ENCODE assay signal across 8 mouse cellular contexts in the genomic region with DNA sequence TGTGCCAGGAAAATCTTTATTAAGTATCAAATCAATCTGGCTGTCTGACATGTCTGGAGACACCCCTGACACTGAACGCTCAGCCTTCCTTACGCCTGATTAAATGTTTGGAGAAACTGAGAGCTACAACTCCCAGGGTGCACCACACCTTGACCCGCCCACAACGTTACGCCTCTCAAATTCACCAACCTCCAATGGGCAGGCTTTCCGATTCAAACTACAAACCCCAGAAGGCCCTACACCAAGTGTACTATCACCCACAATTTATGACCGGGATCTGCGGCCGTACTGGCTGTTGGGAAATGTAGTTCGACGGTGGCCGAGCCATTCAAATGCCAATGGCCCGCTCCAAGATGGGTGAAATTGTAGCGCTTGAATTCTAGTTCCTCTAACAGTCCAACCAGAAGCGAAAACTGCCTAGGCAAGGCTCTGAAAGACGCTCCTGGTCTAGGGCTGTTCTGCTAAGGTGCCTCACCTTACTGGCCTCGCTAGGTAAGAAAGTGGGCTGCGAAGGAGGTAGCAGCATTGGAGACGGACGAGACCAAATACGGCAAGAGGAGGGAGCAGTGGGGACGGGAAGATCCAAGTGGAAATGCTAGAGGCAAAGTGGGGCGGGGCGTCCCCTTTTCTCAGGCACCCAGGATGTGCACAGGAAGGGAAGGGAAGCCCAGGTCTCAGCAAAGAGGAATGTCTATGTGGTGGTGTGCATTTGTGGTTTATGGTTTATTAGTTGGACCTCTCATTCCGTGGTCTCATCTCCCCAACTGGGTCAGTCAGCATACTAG. TPM values are rescaled to one million over a fixed set of nuclear protein-coding genes. Genes with fewer than 3 reads are reported as not detected.
DNase-seq lines count a peak whose midpoint lies in the region; ATAC-seq lines count a peak whose summit lies in the region.

A gene (plus strand): TSS at position 305 of the 785 bp plus-strand sequence.

- H3K4me1 ChIP-seq in intestine, embryonic 14.5 days (replicated peaks; ENCODE audit: control insufficient read depth, insufficient read depth, low read length) = peaks cover 9% of the 10 kb centered on the region

- intact Hi-C loops in left cerebral cortex, postnatal 14 days (cut with DNase I) = loop anchor here (5.0 kb wide), 1 partner anchor 276 kb away; a partner anchor contains a TSS

- peak; percentile 99 for ATAC-seq in intestine, embryonic 14.5 days (replicated peaks; ENCODE audit: low FRiP score, low TSS enrichment, low read depth)

- DNase-seq in adrenal gland, adult 18-20 months (ENCODE audit: low spot score in 2 of 2) = peak; percentile 76 to 85
- peak; percentile 96 for DNase-seq in embryo, embryonic 11 days
- DNase-seq in gastrocnemius, postnatal 25 days = peak; percentile 93
- peak; percentile 97 for DNase-seq in intestine, embryonic 14.5 days (ENCODE audit: low spot score)
- peak; percentile 96 to 99 for DNase-seq in left cerebral cortex, postnatal 14 days (ENCODE audit: low spot score in 2 of 2)
- peak; percentile 95 for DNase-seq in mesoderm, embryonic 11.5 days (ENCODE audit: low read depth, low spot score)
- peak; percentile 96 to 99 for DNase-seq in right cerebral cortex, postnatal 36 days (ENCODE audit: low spot score in 2 of 2)
- peak; percentile 96 for DNase-seq in yolk sac, embryonic 10.5 days (ENCODE audit: low spot score)

- H3K4me2 ChIP-seq in intestine, embryonic 14.5 days (ENCODE audit: low read length) = peak within 1 kb of the TSS; percentile 71

- peak within 1 kb of the TSS; percentile 70 for H3K4me3 ChIP-seq in intestine, embryonic 14.5 days (ENCODE audit: low read depth, low read length)

- under 1% methylated on average over 25 of the region's 25 CpGs for WGBS in intestine, embryonic 14.5 days

- no peaks in the 10 kb centered on the region for H3K9me3 ChIP-seq in intestine, embryonic 14.5 days (ENCODE audit: control insufficient read depth, low read length)

- peaks cover 25% of the 10 kb centered on the region for H3K36me3 ChIP-seq in intestine, embryonic 14.5 days (ENCODE audit: control insufficient read depth, insufficient read depth, low read length)

- H3K27ac ChIP-seq in intestine, embryonic 14.5 days (ENCODE audit: low read depth) = peak within 1 kb of the TSS; percentile 66; the same call in 1 of the 2 replicates

- H3K9ac ChIP-seq in intestine, embryonic 14.5 days (ENCODE audit: low read length) = peak within 1 kb of the TSS; percentile 57

- no peaks in the 10 kb centered on the region for H3K27me3 ChIP-seq in intestine, embryonic 14.5 days (replicated peaks; ENCODE audit: control insufficient read depth, insufficient read depth, low read length)

RNA-seq across cellular contexts. Expression of the gene that starts here (rescaled TPM):
- 10 to 100 TPM; 33.7 to 42.6 TPM for total RNA-seq in adrenal gland, adult 18-20 months (2021)
- total RNA-seq in gastrocnemius, postnatal 25 days (2021) = 10 to 100 TPM; 16.4 to 17.1 TPM
- 23.2 and 24.2 TPM in 2 replicates for polyA plus RNA-seq in intestine, embryonic 14.5 days (2014; fragmentation: Nextera tagmentation; extraction: Ambion mirVana)
- 10 to 100 TPM; 51.9 to 54.1 TPM for total RNA-seq in left cerebral cortex, postnatal 14 days (2021)

Comparison
In these comparisons a context has a peak if more than half of its experiments do, and no peak if none do; other contexts are left out.
1. Peak in every context shown above with its lines: DNase-seq, ATAC-seq, H3K4me3 ChIP-seq and H3K27ac ChIP-seq.